Mouse (Mus musculus) heart, postnatal 0 days (tissue): ENCODE data around the gene Stra6.

Experiments
- CTCF ChIP-seq: IDR thresholded peaks from 2 replicates; pipeline ENCODE4 v1.5.1; 2016; ENCODE audit warnings: antibody characterized with exemption, control low read depth, low read depth
- EP300 ChIP-seq: IDR thresholded peaks from 2 replicates; pipeline ENCODE4 v1.6.1; 2016; ENCODE audit warnings: antibody characterized with exemption, low read depth

DNA sequence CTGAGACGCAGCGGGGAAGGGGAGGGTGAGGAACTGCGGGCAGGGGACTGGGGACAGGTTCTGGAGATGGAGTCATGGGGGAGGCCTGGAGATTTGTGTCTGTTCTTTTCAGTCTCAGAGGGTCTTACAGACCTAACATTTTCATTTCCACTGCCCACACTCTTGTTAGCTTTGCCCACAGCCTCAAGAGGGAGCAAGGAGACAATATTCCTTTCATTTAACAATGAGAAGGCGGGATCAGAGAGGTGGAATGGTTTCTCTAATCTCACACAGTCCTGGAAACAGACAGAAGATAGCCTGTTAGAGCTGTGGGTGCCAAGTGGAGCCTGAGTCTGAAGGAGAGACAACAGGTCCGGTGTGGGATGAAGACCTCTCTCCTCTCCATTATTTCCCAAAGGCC lies 11.7 kb upstream of the Stra6 start:
- TF ChIP-seq CTCF (peak; percentile 27; the same call in 1 of the 2 replicates), EP300 (no peak)
